Mouse (Mus musculus) MEL (cell line): Measurements from ENCODE around the gene Large2. TPM values are rescaled to one million over a fixed set of nuclear protein-coding genes. Genes with fewer than 3 reads are reported as not detected.

ENCODE experiments used
- DNase-seq: peaks from one replicate; pipeline ENCODE4 v3.0.0; 2011; ENCODE audit warnings: low read depth, low spot score
- H3K27ac ChIP-seq: 2 replicates; pipeline ENCODE4 v1.5.1; 2012; ENCODE audit warnings: low read depth, mild to moderate bottlenecking, control low read depth, low read length, moderate library complexity; ENCODE audit not compliant: control insufficient read depth
- H3K27me3 ChIP-seq, 2 experiments: fragments of 150-350 bp in 1 of 2; sonication (generic) in 1 of 2; 2 replicates each; pipeline ENCODE4 v1.6.1; 2012; ENCODE audit warnings: low read length in 2 of 2, mild to moderate bottlenecking in 2 of 2, improper control_type of control experiment in 1 of 2, moderate library complexity in 1 of 2; ENCODE audit not compliant: insufficient read depth in 2 of 2, control insufficient read depth in 1 of 2
- H3K36me3 ChIP-seq, 2 experiments: 2 replicates each; pipeline ENCODE4 v1.6.1; 2012 to 2014; ENCODE audit warnings: low read length in 2 of 2, improper control_type of control experiment in 1 of 2, inconsistent platforms in 1 of 2, mild to moderate bottlenecking in 1 of 2; ENCODE audit not compliant: insufficient read depth in 2 of 2, control insufficient read depth in 1 of 2
- H3K4me1 ChIP-seq, 2 experiments: fragments of 150-350 bp in 1 of 2; sonication (generic) in 1 of 2; 2 replicates each; pipeline ENCODE4 v1.6.1; 2012; ENCODE audit warnings: low read length in 2 of 2, improper control_type of control experiment in 1 of 2, mild to moderate bottlenecking in 1 of 2; ENCODE audit not compliant: insufficient read depth in 2 of 2, control insufficient read depth in 1 of 2
- H3K4me3 ChIP-seq, 2 experiments: fragments of 150-350 bp in 1 of 2; sonication (generic) in 1 of 2; 2 replicates each; pipeline ENCODE4 v1.5.1; 2012; ENCODE audit warnings: low read depth in 2 of 2, low read length in 2 of 2, mild to moderate bottlenecking in 2 of 2, moderate library complexity in 2 of 2, control low read depth in 1 of 2, improper control_type of control experiment in 1 of 2; ENCODE audit not compliant: control insufficient read depth in 1 of 2, insufficient read depth in 1 of 2
- H3K79me2 ChIP-seq: 2 replicates; pipeline ENCODE4 v1.6.1; 2012; ENCODE audit warnings: mild to moderate bottlenecking, low read length, moderate library complexity; ENCODE audit not compliant: control insufficient read depth, poor library complexity, insufficient read depth
- H3K9ac ChIP-seq: 2 replicates; pipeline ENCODE4 v1.6.1; 2012; ENCODE audit warnings: low read depth, mild to moderate bottlenecking, control low read depth, low read length, moderate library complexity; ENCODE audit not compliant: control insufficient read depth, poor library complexity, severe bottlenecking
- H3K9me3 ChIP-seq: fragments of 150-350 bp; sonication (generic); replicated peaks from 2 replicates; pipeline ENCODE4 v1.6.1; 2012; ENCODE audit warnings: mild to moderate bottlenecking, low read length, improper control_type of control experiment, moderate library complexity; ENCODE audit not compliant: insufficient read depth
- CHD2 ChIP-seq: IDR thresholded peaks from 2 replicates; pipeline ENCODE4 v1.6.1; 2011; ENCODE audit warnings: low read length, improper control_type of control experiment
- GABPA ChIP-seq: IDR thresholded peaks from 2 replicates; pipeline ENCODE4 v1.6.1; 2012; ENCODE audit warnings: low read depth, mild to moderate bottlenecking, inconsistent platforms, low read length, improper control_type of control experiment, moderate library complexity
- JUND ChIP-seq: IDR thresholded peaks from 2 replicates; pipeline ENCODE4 v1.6.1; 2011; ENCODE audit warnings: low read depth, mild to moderate bottlenecking, improper control_type of control experiment, low read length
- MAX ChIP-seq: IDR thresholded peaks from 2 replicates; pipeline ENCODE4 v1.6.1; 2011; ENCODE audit warnings: low read length, improper control_type of control experiment
- MAZ ChIP-seq: IDR thresholded peaks from 2 replicates; pipeline ENCODE4 v1.6.1; 2012; ENCODE audit warnings: low read depth, mild to moderate bottlenecking, inconsistent platforms, low read length, improper control_type of control experiment
- MEF2A ChIP-seq: IDR thresholded peaks from 2 replicates; pipeline ENCODE4 v1.6.1; 2014; ENCODE audit warnings: low read depth, mild to moderate bottlenecking, inconsistent platforms, low read length, improper control_type of control experiment; ENCODE audit not compliant: poor library complexity, insufficient replicate concordance, severe bottlenecking; ENCODE audit errors: extremely low read depth
- MXI1 ChIP-seq: IDR thresholded peaks from 2 replicates; pipeline ENCODE4 v1.6.1; 2011; ENCODE audit warnings: mild to moderate bottlenecking, low read depth, low read length, improper control_type of control experiment
- SIN3A ChIP-seq: IDR thresholded peaks from 2 replicates; pipeline ENCODE4 v1.6.1; 2012; ENCODE audit warnings: low read length, improper control_type of control experiment, inconsistent platforms
- TCF12 ChIP-seq: IDR thresholded peaks from 2 replicates; pipeline ENCODE4 v1.6.1; 2014; ENCODE audit warnings: low read depth, mild to moderate bottlenecking, inconsistent platforms, low read length, improper control_type of control experiment, moderate library complexity
- USF1 ChIP-seq: IDR thresholded peaks from 2 replicates; pipeline ENCODE4 v1.6.1; 2014; ENCODE audit warnings: low read depth, mild to moderate bottlenecking, inconsistent platforms, low read length, improper control_type of control experiment, moderate library complexity
- polyA plus RNA-seq, 2 experiments: library from polyadenylated mRNA; stranded (reverse) in 1 of 2; unstranded in 1 of 2; fragments of >175 nt in 1 of 2; fragments of >200 nt in 1 of 2; gene quantifications; 2 replicates each; pipeline versions ENCODE4 v1.2.1 to v1.2.4; 2012; ENCODE audit warnings: low replicate concordance in 2 of 2, low read depth in 1 of 2; ENCODE audit not compliant: insufficient read length in 2 of 2, insufficient read depth in 1 of 2, missing spikeins in 1 of 2
- total RNA-seq: library from RNA; depleted of rRNA; stranded (reverse); fragments of 300-350 nt; gene quantifications from 2 replicates; pipeline ENCODE4 v1.2.3, GENCODE M21; 2012; rRNA removed

Gene Large2
- total and polyA plus RNA-seq, 3 experiments: 0.03 TPM; not detected in 2

DNA sequence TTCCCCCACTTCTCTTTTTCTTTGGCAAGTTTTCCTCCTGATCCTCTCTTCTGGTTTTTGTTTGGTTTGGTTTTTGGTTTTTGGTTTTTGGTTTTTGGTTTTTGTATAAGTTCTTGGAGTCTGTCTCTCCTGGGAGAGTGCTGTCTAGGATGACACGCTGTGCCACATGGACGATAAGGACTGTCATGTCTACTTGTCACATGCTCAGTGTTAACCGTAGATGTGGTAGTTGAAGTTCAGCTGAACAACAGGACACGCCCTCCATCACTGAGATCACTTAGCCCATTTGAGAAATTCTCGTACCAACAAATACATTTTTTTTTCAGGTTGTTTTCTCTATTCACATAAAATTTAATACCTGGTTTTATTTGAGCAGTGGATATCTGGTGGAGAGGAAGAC lies 57.4 kb downstream of the Large2 start:
- peak; percentile 36; the same call in 1 of the 2 replicates for TF ChIP-seq MXI1
- 0 out of 2 replicates have a peak, but pooled peaks have one; percentile 21 for TF ChIP-seq SIN3A
- TF ChIP-seq GABPA: no peak
- TF ChIP-seq USF1: peak; percentile 41; the same call in 1 of the 2 replicates
- TF ChIP-seq, all 39 proteins: peak for 3
- Histone ChIP-seq H3K4me1 (no peaks in the 10 kb centered on the region), H3K9me3 (no peaks in the 10 kb centered on the region), H3K27me3 (no peaks in the 10 kb centered on the region), H3K79me2 (no peaks in the 10 kb centered on the region), H3K27ac (no peak overlapping the region; the same call in 1 of the 2 replicates), H3K4me3 (no peak overlapping the region), H3K36me3 (no peaks in the 10 kb centered on the region; a peak in 1 of 4 replicates), H3K9ac (no peak overlapping the region; the same call in 1 of the 2 replicates)
- DNase-seq: peak; percentile 15

DNA sequence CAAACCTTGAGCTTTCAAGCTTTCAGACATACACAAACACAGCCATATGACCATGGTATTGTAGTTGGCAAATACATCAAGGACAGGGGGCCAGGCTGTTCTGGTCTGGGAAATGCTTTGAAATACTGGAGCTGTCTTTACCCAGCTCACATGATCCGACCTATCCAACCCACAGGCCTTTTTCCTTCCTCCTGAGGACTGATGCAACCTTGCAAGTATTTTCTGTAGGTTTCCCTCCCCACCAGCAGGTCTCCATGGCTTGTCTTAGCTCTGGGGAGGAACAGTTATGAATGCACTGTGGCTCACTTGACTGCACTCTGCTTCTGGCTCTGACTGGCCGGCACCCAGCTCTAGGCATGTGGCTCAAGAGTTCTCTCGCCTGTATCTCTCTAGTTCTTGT lies 58.0 kb downstream of the Large2 start:
- Histone ChIP-seq H3K27me3 (no peaks in the 10 kb centered on the region), H3K36me3 (no peaks in the 10 kb centered on the region; a peak in 1 of 4 replicates), H3K4me1 (no peaks in the 10 kb centered on the region), H3K79me2 (no peaks in the 10 kb centered on the region), H3K9me3 (no peaks in the 10 kb centered on the region), H3K9ac (no peak overlapping the region; the same call in 1 of the 2 replicates), H3K27ac (peak overlapping the region; percentile 4; the same call in 1 of the 2 replicates), H3K4me3 (no peak overlapping the region)
- no peak for DNase-seq
- TF ChIP-seq CHD2 (no peak), MAZ (no peak), JUND (no peak), MAX (no peak), TCF12 (no peak), SIN3A (0 out of 2 replicates have a peak, but pooled peaks have one; percentile 0), MEF2A (no peak)

Other genes starting within 250 kb of the Large2 start
- 40.9 and 41.9 TPM in 2 replicates for gene Pex16, start 193 bp downstream of the Large2 start, total RNA-seq
- gene Pex16, start 193 bp downstream of the Large2 start, polyA plus RNA-seq: 10 to 100 TPM in 1 of 2 experiments, not detected in 1; 52.5 TPM
- gene 1700029I15Rik, start 7.7 kb upstream of the Large2 start, total RNA-seq: 0.65 and 0.98 TPM in 2 replicates
- 1 to 10 TPM in 1 of 2 experiments, not detected in 1; 3.2 TPM for gene 1700029I15Rik, start 7.7 kb upstream of the Large2 start, polyA plus RNA-seq
- 1.5 and 2.5 TPM in 2 replicates for gene Mapk8ip1, start 26.4 kb upstream of the Large2 start, total RNA-seq
- gene Mapk8ip1, start 26.4 kb upstream of the Large2 start, polyA plus RNA-seq: 1 to 10 TPM in 1 of 2 experiments, not detected in 1; 3.8 TPM
- gene Cry2, start 59.2 kb upstream of the Large2 start, total RNA-seq: 13.3 and 16.4 TPM in 2 replicates
- 10 to 100 TPM in 1 of 2 experiments, not detected in 1; 36.2 TPM for gene Cry2, start 59.2 kb upstream of the Large2 start, polyA plus RNA-seq
- 14.4 and 16.8 TPM in 2 replicates for gene Slc35c1, start 85.7 kb upstream of the Large2 start, total RNA-seq
- gene Slc35c1, start 85.7 kb upstream of the Large2 start, polyA plus RNA-seq: 10 to 100 TPM in 1 of 2 experiments, not detected in 1; 64.5 TPM
- gene Chst1, start 224.8 kb upstream of the Large2 start, total RNA-seq: 0.35 and 0.56 TPM in 2 replicates
- gene Chst1, start 224.8 kb upstream of the Large2 start, polyA plus RNA-seq: under 1 TPM in 1 of 2 experiments, not detected in 1; 0.14 TPM